Mouse (Mus musculus) cerebellum, adult 2 months (tissue): Measurements from ENCODE around the gene Pank4.

ENCODE experiments used
- CTCF ChIP-seq: fragments of 200-500 bp; IDR thresholded peaks from 2 replicates; pipeline ENCODE4 v1.5.1; 2011; ENCODE audit warnings: low read depth, mild to moderate bottlenecking, control low read depth, low read length, moderate library complexity, borderline replicate concordance; ENCODE audit not compliant: insufficient read depth
- POLR2A ChIP-seq: fragments of 200-500 bp; IDR thresholded peaks from 2 replicates; pipeline ENCODE4 v1.6.1; 2011; ENCODE audit warnings: low read length, control low read depth, borderline replicate concordance; ENCODE audit not compliant: insufficient read depth

- TF ChIP-seq CTCF, result peak; percentile 95
- no peak for TF ChIP-seq POLR2A
Observed at GRCm38 (mm10) chr4:154944121-154944590, 19.8 kb upstream of the Pank4 start.
